Mouse (Mus musculus): ENCODE results near the gene Chdh.

The Chdh gene

DNA sequence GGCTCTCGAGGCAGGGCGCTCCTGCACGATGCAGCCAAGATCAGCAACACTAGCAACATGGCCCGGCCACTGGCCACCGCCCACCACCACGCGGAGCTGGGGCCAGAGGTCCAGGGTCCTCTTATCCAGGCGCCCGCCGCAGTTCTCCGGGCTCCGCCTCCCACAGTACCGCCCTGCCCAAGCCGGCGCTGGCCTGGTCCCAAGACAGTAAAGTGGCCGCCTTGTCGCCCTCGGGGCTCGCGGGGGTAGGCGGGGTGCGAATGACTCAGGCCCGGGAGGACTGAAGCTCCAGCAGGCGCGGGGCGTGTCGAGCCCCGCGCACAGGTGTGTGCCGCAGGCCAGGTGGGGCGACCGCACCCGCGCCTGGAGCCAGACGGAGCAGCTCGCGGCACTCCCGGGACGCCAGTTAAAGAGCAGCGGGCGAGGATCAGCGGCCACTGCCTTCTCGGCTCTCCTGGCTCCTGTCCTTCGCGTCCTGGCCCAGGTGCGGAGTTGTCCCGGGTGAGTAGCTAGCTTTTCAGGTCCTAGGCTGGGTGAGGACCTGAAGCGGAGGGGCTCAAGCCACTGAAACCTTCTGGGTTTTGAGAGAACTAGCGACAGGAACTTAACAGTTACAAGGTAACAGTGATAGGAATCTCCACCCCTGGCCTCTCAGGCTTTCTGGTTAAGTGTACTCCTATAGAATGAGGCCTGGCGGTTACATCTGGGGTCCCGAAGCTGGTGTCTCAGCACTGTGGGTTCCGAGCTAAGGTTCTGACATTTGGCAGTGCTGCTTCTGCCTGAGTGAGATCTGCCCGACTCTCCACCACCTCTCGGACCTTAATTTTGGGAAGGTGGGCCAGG is at the start of gene Chdh, which contains the start of gene Il17rb:
Gene Chdh (plus strand): TSS at position 291 of the 843 bp plus-strand sequence.
Gene Il17rb (minus strand): TSS at position 164 of the 843 bp plus-strand sequence.
- in situ Hi-C loops (cut with MboI): no loop called here

DNA sequence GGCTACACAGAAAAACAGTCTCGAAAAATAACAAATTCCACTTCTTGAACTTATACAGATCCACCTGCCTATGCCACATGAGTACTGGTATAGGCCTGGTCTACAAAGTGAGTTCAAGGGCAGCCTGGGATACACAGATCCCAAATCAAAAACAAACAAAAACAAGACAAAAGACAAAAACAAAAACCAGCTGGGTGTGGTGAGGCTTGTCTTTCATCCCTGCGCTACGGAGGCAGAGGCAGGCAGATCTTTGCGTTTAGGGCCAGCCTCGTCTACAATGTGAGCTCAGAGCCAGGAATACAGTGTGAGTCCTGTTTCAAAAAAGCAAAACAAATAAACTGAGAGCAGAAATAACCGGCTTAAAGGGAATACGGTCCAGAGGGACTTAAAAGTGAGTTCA is 41.2 kb upstream of the Chdh start:
- in situ Hi-C loops (cut with MboI): no loop called here

DNA sequence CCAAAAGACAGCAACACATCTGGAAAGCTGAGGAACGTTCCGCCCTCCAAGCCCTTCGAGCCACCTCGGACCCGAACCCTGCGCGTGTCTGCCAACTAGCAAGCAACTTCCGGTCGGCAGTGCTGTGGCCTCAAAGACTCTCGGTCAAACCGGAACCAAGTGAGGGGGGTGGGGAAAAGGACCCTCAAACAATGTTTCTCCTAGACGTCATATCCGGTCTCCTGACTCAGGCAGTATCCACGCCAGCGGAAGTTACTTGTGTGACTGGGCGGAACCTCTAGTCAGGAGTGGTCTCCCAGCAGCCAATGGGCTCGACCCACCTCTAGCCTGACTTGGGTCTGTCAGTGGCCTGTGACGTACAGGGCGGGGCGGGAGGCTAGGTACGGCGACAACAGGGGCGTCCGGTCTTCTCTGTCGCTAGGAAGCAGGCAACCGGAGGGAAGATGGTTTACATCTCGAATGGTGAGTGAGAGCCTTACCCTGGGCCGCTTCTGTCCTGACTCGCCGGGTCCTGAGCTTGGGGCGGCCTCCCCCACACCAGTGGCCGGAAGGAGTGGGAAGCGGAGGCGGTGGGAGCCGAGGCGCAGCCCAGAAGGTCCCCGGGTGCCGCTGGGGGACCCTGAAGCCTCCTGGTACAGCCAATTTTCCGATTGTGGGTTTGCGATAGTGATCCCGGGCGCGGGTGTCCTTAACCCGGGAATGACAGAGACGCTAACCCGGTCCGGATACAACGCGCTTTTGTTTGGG is 40.6 kb upstream of the Chdh start, which contains the start of gene Selenok:
Gene Selenok (plus strand): TSS at position 234 of the 747 bp plus-strand sequence.
- in situ Hi-C loops (cut with MboI): no loop called here

DNA sequence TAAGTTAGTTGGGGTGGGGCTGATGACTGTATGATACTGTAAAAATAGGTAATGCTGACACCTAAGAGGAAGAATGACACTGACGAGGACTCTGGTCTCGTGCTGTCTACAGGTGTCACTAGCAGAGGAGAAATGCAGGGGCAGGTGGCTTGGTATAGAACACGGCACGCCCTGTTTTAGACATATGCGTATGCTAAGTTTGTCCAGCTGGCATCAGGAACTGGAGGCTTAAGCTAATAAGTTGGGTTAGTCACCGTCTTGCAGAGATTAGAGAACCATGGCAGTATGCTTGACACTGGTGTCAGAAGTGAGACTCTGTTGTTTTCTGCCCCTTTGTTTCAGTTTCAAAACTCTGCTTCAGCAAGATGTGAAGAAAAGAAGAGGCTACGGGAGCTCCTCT is 37.4 kb upstream of the Chdh start:
- in situ Hi-C loops (cut with MboI): no loop called here

DNA sequence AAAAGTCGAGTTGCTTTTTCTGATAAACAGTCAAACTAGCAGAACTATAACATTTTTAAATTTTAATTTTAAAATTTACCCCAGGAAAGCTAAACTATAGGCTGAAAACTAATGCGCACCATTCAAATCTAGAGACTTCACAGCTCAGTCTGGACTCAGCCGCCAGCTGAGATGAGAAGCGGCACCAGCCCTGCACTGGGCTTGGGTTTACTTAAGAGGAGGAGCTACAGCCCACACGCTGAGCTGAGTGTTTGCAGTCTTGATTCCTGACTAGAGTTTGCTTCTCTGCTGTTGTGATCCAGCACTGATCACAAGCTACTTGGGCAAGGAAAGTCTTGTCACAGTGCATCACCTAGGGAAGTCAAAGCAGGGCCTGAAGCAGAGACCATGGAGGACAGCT is 36.8 kb upstream of the Chdh start:
- in situ Hi-C loops (cut with MboI): no loop called here

DNA sequence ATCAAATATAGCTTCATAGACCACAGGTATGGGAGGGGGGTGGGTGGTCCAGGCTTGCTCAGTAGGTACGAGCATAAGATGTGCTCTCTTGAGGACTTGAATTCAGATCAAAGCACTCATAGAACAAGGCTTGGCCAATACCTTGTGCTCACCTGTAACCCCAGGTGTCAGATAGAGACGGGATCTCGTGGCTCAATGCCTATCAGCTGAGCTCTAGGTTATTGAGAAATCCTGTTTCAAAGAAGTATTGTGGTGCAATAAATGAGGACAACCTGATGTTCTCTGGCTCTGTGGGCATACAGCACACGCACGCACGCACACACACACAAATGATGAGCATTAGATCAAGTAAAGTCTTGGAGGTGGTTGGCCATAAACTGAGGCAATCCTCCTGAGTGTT is 31.9 kb upstream of the Chdh start:
- in situ Hi-C loops (cut with MboI): no loop called here

DNA sequence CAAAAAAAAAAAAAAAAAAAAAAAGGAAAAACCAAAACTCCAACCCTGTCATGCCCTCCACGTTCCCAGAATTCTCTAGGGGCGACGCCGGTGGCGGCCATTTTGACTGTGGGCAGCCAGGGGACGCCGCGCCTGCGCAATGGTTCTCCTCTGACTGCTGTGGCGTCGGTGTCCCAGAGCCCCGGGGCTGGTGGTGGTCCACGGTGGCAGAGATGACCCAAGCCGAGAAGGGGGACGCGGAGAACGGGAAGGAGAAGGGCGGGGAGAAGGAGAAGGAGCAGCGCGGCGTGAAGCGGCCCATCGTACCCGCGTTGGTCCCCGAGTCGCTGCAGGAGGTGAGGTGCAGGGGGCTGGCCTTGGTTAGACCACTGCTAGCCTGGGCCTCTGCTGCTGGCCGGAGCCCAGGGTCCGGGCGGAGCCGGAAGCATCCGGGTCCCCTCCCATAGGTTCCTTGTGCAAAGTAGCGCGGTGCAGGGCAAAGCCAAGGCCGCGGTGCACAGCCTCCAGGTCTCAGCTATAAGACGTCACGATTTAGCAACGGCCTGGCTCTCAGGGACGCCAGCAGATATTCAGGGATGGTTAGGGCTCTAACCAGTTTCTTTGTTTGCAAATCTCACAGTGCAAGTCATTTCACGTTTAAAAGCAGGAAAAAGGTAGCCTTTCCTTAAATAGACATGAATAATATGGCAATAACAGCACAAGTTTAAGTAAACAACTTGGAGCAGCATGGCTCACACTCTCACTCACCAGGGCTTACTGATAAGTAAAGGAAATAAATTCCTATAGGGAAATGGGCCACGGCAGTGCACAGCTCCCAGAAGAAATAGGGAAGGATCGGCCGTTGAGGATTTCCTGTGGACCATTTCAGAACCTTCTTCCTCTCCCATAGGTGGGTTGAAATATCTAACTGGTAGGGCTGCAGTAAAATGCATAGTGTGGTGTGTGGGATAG is 30.3 kb upstream of the Chdh start, which contains the start of gene Actr8:
Gene Actr8 (plus strand): TSS at position 84 of the 951 bp plus-strand sequence.
- in situ Hi-C loops (cut with MboI): no loop called here

DNA sequence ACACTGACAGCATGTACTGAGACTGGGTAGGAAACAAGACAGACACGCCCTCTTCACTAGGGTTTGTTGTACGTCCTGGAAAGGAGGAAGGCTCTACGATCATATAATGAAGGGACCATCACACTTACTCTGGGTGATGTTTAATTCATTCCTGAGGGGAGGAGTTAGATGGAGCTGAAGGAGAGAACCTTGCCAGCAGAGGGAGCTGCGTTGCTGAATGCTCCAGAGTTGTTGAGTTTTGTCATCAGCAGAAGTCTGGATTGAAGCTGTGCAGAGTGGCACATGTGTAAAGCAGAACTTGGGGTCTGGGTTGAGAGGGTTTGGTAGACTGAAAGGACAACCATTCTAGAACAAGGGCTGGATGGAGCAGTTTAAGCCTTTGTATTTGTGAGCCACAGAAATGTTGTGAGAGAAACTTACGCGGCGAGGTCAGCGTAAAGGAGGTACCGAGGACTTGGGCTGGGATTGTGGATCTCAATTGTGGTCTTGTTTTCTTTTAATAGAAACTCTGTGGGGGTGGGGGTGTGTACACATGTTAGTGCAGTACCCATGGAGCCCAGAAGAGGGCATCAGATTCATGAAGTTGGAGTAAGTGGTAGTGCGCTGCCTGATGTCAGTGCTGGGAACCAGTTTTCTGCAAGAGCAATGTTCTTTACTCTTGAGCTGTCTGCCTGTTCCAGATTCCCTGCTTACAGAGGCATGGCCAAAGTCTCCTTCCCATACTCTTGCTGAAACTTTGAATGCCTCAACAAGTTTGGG is 28.2 kb upstream of the Chdh start:
- in situ Hi-C loops (cut with MboI): no loop called here

DNA sequence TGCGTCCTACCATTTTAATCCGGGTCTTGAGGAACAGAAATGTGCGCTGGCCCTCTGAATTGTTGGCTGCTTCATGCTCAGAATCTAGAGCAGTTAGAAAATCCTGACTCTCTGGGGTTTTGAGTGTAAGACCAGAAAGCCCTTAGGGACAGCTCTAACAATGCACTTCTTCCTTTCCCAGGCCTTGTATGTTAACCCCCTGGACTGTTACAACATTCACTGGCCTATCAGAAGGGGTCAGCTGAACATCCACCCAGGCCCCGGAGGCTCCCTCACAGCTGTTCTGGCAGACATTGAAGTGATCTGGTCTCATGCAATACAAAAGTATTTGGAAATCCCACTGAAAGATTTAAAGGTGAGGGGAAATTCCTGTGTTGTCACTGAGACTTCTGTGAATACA is 22.7 kb upstream of the Chdh start:
- in situ Hi-C loops (cut with MboI): no loop called here

DNA sequence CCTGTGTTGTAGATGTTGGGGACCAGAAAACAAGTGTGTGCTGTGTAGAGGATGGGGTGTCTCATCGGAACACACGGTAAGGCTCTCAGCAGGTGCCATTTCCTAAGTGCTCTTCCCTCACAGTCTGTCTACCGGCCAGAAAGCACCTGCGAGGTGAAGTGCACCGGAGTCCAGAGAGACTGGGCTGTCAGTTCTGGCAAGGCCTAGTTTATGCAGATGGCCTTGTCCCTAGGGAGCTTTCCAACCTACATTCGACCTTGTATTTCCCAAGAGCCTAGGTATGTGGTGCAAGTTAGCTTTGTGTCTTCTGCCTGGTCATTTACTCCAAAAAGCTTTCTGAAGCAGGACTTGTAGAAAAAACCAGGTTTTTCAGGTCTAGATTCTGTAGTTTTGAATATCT is 21.5 kb upstream of the Chdh start:
- in situ Hi-C loops (cut with MboI): no loop called here

DNA sequence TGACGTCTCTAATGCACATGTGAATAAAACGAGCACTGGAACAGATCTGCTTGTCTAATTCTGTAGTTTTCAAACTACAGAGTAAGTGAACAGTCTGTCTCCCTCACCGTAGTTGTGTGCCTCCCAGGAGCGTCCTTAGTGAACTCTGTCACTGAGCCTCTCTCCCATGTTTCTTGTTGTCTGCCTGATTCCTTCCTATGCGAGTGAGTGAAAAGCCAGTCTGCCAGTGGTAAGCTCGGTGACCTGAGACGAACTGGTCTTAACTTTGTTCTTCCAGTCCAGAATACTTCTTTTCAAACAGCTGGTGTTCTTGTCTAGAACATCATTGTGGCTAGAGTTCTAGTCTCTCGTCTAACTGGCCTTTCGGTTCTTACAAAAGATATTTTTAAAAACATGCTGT is 21.1 kb upstream of the Chdh start:
- in situ Hi-C loops (cut with MboI): no loop called here

DNA sequence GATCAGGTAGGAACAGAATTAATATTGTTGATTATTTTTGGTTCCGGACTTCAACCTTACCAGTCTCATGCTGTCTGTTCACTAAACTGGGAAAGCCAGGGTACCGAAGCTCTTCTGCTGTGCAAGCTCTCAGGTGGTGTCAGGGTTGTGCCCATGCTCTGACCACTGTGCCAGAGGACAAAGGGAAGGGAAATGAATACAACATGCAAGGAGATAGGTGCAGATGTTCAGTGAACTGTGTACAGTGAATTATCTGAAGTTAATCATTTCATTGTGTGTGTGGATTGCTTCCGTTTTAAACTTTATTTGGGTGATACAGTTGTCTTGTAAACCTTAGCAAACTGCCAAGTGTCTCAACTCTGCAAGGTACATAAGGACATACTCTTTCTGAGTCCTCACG is 20.5 kb upstream of the Chdh start:
- in situ Hi-C loops (cut with MboI): no loop called here

DNA sequence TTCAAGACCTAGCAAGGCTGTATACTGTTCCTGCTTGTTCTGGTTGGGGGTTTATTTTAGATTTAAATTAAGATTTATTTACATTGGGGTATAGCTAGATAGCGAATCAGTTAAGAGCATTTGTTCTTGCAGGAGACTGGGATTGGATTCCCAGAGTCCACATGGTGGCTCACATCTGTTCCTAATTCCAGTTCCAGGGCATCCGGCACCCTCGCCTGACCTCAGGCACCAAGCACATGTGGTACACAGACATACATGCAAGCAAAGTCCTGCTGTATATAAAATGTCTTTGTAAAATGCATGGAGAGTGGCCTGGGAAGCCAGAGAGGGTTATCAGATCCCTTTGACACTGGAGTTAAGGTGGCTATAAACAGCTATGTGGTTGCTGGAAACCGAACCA is 13.8 kb upstream of the Chdh start:
- in situ Hi-C loops (cut with MboI): no loop called here

DNA sequence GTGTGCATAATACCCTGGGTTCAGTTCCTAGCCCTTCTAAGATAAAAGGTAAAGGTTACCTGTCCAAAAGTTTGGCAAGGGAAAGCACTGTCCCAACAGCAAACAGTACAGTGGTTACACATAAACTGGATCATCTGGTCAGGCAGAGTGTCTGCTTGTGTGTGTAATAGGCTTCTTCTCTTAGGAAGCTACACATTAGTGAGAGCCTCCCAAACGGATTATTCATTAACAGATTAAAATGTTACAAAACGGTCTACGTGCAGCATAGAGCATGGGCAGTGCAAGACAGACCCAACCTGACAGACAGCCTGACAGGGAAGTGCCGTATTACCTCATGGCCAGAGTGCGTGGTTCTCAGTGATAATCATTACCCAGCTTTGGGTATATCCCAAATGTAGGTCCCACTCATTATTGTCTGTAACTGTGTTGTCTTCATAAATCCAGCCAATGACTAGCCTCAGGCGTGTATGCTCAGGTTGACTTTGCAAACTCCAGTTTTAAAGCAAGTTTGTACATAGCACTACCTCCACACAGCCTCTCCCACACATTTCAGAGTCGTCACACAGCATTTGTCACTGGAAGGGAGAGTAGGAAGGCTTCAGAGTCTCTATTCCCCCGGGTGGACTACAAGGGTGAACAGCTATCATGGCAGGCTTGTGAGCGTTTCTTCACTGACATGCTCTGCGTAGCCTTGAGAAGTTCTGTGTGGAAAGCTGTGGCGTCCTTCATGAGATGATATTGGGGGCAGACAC is 12.6 kb upstream of the Chdh start:
- in situ Hi-C loops (cut with MboI): no loop called here

DNA sequence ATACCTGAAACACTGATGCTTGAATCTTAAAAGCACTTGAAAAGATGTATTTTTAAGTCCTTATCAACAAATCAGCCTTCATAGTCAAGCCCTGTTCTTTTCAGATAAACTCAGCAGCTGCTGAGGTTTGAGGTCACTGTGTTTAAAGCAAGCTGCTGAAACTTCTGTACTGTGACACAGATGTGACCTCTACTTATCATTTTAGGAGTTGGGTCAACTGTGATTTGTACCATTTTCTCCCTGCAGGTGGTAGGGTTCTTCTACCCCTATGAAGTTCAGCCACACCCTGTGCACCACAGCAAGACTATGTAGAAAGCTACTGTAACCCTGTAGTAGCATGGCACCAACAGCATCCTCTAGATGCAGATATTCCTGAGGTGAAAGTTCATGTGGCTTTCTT is 11.5 kb upstream of the Chdh start:
- in situ Hi-C loops (cut with MboI): no loop called here

DNA sequence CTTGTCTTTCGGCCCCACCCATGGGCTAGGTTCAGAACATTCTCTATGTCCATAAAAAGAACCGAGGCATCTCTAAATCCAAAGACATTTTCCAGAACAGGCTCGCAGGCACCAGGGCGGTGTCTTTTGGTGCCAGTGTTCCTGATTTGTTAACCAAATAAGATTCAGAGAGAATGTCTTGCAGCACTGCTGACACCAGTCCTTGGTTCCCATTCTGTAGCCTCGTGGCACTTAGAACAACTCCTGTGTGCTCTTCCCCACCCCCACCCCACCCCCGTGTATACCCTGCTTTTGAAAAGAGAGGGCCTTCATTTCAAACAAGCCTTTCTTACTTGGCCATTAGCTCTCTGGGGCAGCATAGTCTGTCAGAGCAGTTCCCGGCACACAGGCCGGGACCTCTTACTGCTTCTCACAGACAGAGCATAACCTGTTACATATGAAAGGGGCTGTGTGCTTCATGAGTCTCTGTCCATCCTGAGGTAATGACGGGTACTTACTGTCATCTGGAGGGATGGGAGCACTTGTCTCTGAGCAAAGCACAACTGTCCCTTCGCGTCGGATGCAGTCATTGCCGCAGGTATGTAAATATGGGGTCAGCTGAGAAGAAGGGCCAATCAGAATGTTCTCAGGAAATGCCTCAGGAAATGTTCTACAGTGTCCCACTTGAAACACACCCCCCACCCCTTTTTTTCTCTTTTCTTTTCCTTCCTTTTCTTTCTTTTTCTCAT is 9.9 kb upstream of the Chdh start:
- in situ Hi-C loops (cut with MboI): no loop called here

DNA sequence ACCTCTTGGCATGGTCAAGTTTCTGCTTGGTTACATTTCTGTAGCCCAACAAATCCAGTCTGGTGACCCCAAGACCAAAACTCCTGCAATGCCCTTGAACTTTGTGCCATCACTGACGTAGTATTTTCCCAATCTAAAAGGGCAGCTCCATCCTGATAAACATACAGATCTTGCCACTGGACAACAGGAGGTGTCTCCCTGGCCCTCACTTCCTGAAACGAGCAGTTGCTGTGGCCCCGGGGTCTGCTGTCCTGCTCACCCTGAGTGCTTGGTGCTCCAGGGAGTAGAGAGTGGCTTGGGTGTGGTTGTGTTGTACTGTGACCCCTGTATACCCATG is 9.4 kb upstream of the Chdh start:
- in situ Hi-C loops (cut with MboI): no loop called here

DNA sequence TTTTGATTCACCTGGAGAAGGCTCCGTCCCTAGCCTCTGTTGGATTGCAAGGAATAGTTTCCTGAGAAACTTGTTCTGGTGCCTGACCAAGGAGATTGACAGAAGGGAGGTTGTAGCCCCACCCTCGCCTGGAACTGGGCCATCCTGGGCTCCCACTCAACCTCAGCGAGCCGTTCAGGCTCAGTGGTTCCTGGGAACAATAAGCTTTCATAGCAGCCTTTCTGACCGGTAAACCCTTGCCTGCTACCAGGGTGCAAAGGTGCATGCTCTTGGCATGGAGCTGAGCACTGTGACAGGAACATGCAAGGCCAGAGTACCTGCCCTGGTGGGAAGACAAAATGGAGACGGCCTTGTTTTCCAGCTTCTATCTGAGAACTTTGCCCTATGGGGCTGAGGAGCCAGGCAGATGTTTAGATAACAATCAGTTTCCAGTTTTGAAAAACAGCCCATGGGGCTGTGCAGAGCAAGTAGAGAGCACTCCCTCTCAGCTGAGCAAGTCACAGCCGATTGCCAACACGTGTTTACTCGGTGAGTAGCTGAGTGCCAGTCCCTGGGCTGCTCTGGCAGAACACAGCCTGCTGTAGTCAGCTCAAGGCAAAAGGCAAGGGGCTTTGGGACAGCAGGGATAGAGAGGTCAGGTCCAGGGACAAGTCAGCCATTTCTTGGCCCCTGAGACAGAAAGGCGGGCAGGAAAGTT is 1.2 kb downstream of the Chdh start:
- in situ Hi-C loops (cut with MboI): no loop called here

DNA sequence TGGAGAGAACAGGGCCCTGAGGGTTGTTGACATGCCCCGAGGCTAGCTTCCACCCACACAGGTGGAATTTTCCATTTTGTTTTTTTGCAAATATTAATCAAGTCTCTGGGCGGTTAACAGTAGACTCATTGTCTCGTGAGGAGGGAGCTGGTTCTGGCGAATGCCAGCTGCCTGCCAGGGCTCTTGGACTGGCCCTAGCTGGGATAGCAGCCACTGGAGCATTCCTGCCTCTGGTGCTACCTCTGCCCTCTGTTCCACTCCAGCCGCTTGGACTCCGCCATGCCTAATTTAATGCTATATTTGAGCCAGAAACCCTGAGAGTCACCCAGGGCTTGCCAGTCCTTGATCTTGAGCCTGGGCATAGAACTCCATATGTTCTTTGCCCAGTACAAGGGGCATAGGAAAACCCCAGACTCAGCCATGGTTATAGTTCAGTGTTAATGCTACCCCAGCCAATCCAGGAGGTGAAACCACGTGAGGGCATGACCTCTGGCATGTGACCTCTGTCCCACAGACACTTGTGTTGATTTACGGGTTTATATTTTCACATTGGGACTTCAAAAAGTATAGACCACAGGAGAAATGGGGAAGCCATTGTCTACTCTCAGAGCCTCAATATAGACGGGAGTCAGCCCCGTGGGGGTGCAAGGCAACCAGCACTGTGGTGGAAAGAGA is 3.2 kb downstream of the Chdh start:
- in situ Hi-C loops (cut with MboI): no loop called here
